Mouse (Mus musculus) ES-E14 (cell line): ENCODE results near the gene Babam1. TPM values are rescaled to one million over a fixed set of nuclear protein-coding genes. Genes with fewer than 3 reads are reported as not detected.

Experiments used
- DNase-seq: peaks from one replicate; pipeline ENCODE4 v3.0.0-alpha.2; 2013; ENCODE audit warnings: low read depth, low spot score
- H3K27ac ChIP-seq: 2 replicates; pipeline ENCODE4 v1.5.1; 2012; ENCODE audit warnings: low read depth, mild to moderate bottlenecking, low read length, moderate library complexity, mixed read lengths; ENCODE audit not compliant: poor library complexity, insufficient read depth, severe bottlenecking
- H3K36me3 ChIP-seq: 2 replicates; pipeline ENCODE4 v1.6.1; 2012; ENCODE audit warnings: mild to moderate bottlenecking, low read length, moderate library complexity, mixed read lengths; ENCODE audit not compliant: control insufficient read depth, poor library complexity, insufficient read depth, severe bottlenecking
- H3K4me1 ChIP-seq, 2 experiments: fragments of 150-350 bp in 1 of 2; sonication (generic) in 1 of 2; 2 replicates each; pipeline ENCODE4 v1.6.1; 2012; ENCODE audit warnings: low read length in 2 of 2, mild to moderate bottlenecking in 1 of 2, mixed read lengths in 1 of 2; ENCODE audit not compliant: control insufficient read depth in 2 of 2, insufficient read depth in 2 of 2, poor library complexity in 1 of 2
- H3K4me3 ChIP-seq, 2 experiments: fragments of 150-350 bp in 1 of 2; sonication (generic) in 1 of 2; 2 replicates each; pipeline ENCODE4 v1.5.1; 2012; ENCODE audit warnings: low read length in 2 of 2, low read depth in 1 of 2, mild to moderate bottlenecking in 1 of 2, mixed read lengths in 1 of 2; ENCODE audit not compliant: insufficient read depth in 1 of 2, poor library complexity in 1 of 2, severe bottlenecking in 1 of 2
- H3K9ac ChIP-seq: 2 replicates; pipeline ENCODE4 v1.6.1; 2012; ENCODE audit warnings: low read depth, mild to moderate bottlenecking, low read length, mixed read lengths; ENCODE audit not compliant: poor library complexity, insufficient read depth, severe bottlenecking
- H3K9me3 ChIP-seq: fragments of 150-350 bp; sonication (generic); 2 replicates; pipeline ENCODE4 v1.6.1; 2012; ENCODE audit warnings: low read depth, mild to moderate bottlenecking, low read length; ENCODE audit not compliant: control insufficient read depth, insufficient read depth
- CHD2 ChIP-seq: IDR thresholded peaks from 2 replicates; pipeline ENCODE4 v1.6.1; 2014; ENCODE audit warnings: mild to moderate bottlenecking, low read depth, low read length, inconsistent platforms
- HCFC1 ChIP-seq: IDR thresholded peaks from 2 replicates; pipeline ENCODE4 v1.6.1; 2012; ENCODE audit warnings: low read length, inconsistent platforms, borderline replicate concordance; ENCODE audit not compliant: insufficient read depth
- MAFK ChIP-seq: IDR thresholded peaks from 2 replicates; pipeline ENCODE4 v1.6.1; 2014; ENCODE audit warnings: mild to moderate bottlenecking, low read depth, low read length, inconsistent platforms; ENCODE audit not compliant: insufficient read depth
- ZC3H11A ChIP-seq: IDR thresholded peaks from 2 replicates; pipeline ENCODE4 v1.6.1; 2012; ENCODE audit warnings: low read depth, mild to moderate bottlenecking, inconsistent platforms, low read length, borderline replicate concordance
- ZNF384 ChIP-seq: IDR thresholded peaks from 2 replicates; pipeline ENCODE4 v1.6.1; 2012; ENCODE audit warnings: low read depth, low read length, inconsistent platforms
- in situ Hi-C, 2 experiments: fragments of 600-800 bp; cut with MboI; formaldehyde crosslinking; loops; one replicate each; pipeline ENCODE4 v1.15.1; 2025; ENCODE audit warnings: low sequenced_read_pairs in 2 of 2, inconsistent platforms in 1 of 2; ENCODE audit not compliant: unreplicated experiment in 2 of 2
- total RNA-seq: library from RNA; depleted of rRNA; stranded (reverse); fragments of 300-350 nt; gene quantifications from 2 replicates; pipeline ENCODE4 v1.2.3, GENCODE M21; 2012

Gene Babam1
- total RNA-seq, 1 experiment: 47.4 TPM

DNA sequence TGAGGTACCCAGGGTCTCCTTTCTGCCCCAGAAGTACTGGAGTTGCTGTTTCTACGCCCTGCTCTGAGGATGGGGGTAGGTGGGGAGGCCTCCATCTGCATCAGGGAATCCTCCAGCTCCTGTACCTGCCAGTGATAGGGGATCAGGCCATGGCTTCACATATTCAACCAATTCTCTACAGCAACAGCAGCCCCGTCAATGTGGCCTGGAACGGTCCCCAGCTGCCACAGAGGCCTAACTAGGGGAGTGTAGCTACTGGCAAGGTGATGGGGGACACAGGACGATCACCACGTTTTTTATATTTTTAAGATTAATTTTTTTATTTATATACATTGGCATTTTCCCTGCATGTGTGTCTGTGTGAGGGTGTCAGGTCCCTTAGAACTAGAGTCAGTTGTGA lies 4.3 kb upstream of the Babam1 start:
- Histone ChIP-seq H3K27ac (no peak overlapping the region), H3K36me3 (no peaks in the 10 kb centered on the region), H3K4me3 (no peak overlapping the region), H3K9me3 (no peaks in the 10 kb centered on the region), H3K4me1 (peaks cover 0 to 7% of the 10 kb centered on the region in 2 experiments; a peak in 1 of 4 replicates), H3K9ac (no peak overlapping the region)
- no peak for DNase-seq
- in situ Hi-C loops: no loop called here
- TF ChIP-seq CHD2: no peak

DNA sequence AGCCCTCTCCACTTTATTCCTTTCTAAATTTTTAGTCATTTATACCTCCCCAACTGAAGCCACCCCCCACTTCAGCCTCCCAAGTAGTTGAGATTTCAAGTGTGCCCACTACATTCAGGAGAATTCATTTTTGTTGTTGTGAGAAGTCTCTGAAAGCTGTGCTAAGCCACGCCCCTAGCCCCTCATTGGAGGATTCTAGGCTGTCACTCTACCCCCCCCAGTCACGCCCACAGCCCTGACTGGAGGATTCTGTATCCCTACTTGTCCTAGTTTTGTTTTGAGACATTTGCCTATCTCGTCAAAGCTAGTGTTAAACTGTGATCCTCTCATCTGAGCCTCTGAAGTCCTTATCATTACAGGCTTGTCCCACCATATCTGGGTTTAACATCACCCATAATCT lies 3.8 kb upstream of the Babam1 start:
- H3K4me3 ChIP-seq: no peak overlapping the region
- no peak for DNase-seq
- in situ Hi-C loops: no loop called here
- no peaks in the 10 kb centered on the region for H3K36me3 ChIP-seq
- H3K9ac ChIP-seq: no peak overlapping the region
- H3K9me3 ChIP-seq: no peaks in the 10 kb centered on the region
- TF ChIP-seq CHD2: no peak
- no peak for TF ChIP-seq HCFC1
- no peak for TF ChIP-seq MAFK
- TF ChIP-seq ZC3H11A: no peak
- TF ChIP-seq ZNF384: no peak
- no peak overlapping the region for H3K27ac ChIP-seq
- peaks cover 0 to 11% of the 10 kb centered on the region in 2 experiments; a peak in 1 of 4 replicates for H3K4me1 ChIP-seq

DNA sequence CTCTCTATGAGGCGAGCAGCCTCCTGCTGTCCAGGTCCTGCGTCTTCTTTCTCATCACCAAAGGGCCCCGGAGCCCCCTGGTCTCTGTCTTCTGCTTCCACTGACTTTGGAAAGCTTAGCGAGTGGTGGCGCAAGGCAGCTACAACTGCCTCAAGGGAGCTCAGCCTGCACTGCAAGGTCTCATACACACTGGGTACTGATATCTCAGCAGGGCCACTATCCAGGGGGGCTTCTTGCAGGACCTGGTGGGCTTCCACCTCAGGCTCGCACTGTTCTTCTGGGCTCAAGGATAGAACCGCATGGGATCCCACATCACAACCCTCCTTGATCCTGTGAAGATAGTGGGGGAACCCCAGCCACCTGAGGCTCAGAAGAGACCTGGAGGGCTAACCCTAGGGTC lies 2.2 kb upstream of the Babam1 start:
- Histone ChIP-seq H3K9me3 (no peaks in the 10 kb centered on the region), H3K4me3 (no peak overlapping the region), H3K4me1 (peaks cover 0 to 8% of the 10 kb centered on the region in 2 experiments; a peak in 1 of 4 replicates), H3K27ac (no peak overlapping the region), H3K9ac (no peak overlapping the region), H3K36me3 (peaks cover 6% of the 10 kb centered on the region; the same call in 1 of the 2 replicates)
- in situ Hi-C loops: no loop called here
- DNase-seq: no peak
- TF ChIP-seq CHD2 (no peak), MAFK (no peak), ZC3H11A (no peak), ZNF384 (no peak), HCFC1 (no peak)

DNA sequence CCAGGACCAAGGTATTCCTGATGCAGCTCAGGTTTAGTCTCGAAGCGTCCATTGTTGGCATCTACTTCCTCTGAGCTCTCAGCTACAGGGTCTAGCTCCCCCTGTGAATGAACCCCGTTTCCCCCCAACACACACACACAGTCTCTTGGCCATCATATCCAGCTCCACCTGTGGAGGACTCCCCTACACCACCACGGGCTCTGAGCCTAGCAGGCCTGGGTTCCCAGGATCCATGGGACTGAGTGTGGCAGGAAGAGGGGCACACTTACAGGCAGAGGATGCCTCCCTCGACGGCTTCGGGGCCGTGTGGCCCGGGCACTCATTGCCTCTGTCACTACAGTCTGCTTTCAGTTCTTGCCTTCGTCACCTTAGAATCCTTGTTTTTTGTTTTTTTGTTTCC lies 1.6 kb upstream of the Babam1 start:
- H3K9ac ChIP-seq: no peak overlapping the region
- H3K4me1 ChIP-seq: peaks cover 0 to 10% of the 10 kb centered on the region in 2 experiments; a peak in 1 of 4 replicates
- no peak overlapping the region for H3K27ac ChIP-seq
- DNase-seq: no peak
- no peaks in the 10 kb centered on the region for H3K9me3 ChIP-seq
- TF ChIP-seq ZNF384 (no peak), CHD2 (no peak), HCFC1 (no peak), ZC3H11A (no peak), MAFK (no peak)
- H3K36me3 ChIP-seq: peaks cover 9% of the 10 kb centered on the region
- no peak overlapping the region for H3K4me3 ChIP-seq
- in situ Hi-C loops: no loop called here

DNA sequence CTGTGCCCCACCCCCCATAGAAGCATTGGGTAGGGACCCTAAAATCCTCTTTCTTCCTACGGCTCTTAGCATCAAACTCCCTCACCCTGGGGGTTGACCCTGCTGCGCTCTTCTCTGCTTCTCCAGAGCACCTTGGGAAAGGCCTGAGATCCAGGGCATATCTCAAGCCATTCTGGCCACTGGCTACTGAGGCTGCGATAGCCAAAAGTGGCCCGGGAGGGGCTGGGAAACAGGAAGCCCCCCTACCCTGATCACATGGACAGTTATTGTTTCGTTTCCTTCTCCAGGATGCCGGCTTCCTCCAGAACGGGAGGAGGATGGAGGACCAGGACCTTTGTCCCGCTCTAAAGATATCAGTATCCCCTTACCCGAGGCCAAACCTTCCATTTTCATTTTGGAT lies 1.0 kb upstream of the Babam1 start, which contains the start of gene Ushbp1:
Ushbp1 (minus strand) TSS at position 174 of the 400 bp plus-strand sequence.
- in situ Hi-C loops: no loop called here
- peak within 1 kb of the TSS; percentile 10 to 100; a peak in 2 of 4 replicates for H3K4me3 ChIP-seq
- TF ChIP-seq ZC3H11A: no peak
- no peak for TF ChIP-seq MAFK
- no peak for TF ChIP-seq HCFC1
- no peak for TF ChIP-seq ZNF384
- no peak for TF ChIP-seq CHD2
- H3K36me3 ChIP-seq: peaks cover 11% of the 10 kb centered on the region
- DNase-seq: no peak
- H3K27ac ChIP-seq: no peak within 1 kb of the TSS
- peak within 1 kb of the TSS; percentile 17; the same call in 1 of the 2 replicates for H3K9ac ChIP-seq
- H3K9me3 ChIP-seq: no peaks in the 10 kb centered on the region
- peaks cover 0 to 10% of the 10 kb centered on the region in 2 experiments; a peak in 1 of 4 replicates for H3K4me1 ChIP-seq
